Mouse (Mus musculus) c-Kit-positive CD71-negative TER-119-negative erythroid progenitor cells, embryonic 14.5 days (primary cell): ENCODE measurements around the gene Olfr266.

Experiments used
- DNase-seq: peaks from one replicate; pipeline ENCODE4 v3.0.0-alpha.2; 2013; ENCODE audit warnings: low read depth

Olfr266 gene

GRCm38 (mm10) chr3:106826187-106826586 lies at the start of gene Olfr266:
TSS of gene Olfr266 (minus strand) at chr3:106826287.
- DNase-seq = no peak

GRCm38 (mm10) chr3:106875626-106876025 lies 49.5 kb upstream of the Olfr266 start:
- no peak for DNase-seq

GRCm38 (mm10) chr3:106872893-106873292 lies 46.8 kb upstream of the Olfr266 start:
- DNase-seq = no peak

GRCm38 (mm10) chr3:106832107-106832506 lies 6.0 kb upstream of the Olfr266 start:
- DNase-seq = peak; percentile 8

GRCm38 (mm10) chr3:106817676-106818075 lies 8.4 kb downstream of the Olfr266 start:
- no peak for DNase-seq

- DNase-seq = no peak
These were observed 17.0 kb downstream of the Olfr266 start for GRCm38 (mm10) chr3:106808972-106809695.

- DNase-seq = no peak
These were observed 28.0 kb downstream of the Olfr266 start for GRCm38 (mm10) chr3:106798079-106798478.

- peak; percentile 52 for DNase-seq
These were observed 36.2 kb downstream of the Olfr266 start, which contains the start of gene Cd53 for GRCm38 (mm10) chr3:106789930-106790329. TSS of gene Cd53 (minus strand) at chr3:106790149.

GRCm38 (mm10) chr3:106788440-106788887 lies 37.6 kb downstream of the Olfr266 start:
- DNase-seq = no peak

GRCm38 (mm10) chr3:106787972-106788371 lies 38.1 kb downstream of the Olfr266 start:
- DNase-seq = no peak

GRCm38 (mm10) chr3:106785130-106785529 lies 41.0 kb downstream of the Olfr266 start:
- DNase-seq = no peak

GRCm38 (mm10) chr3:106771834-106772233 lies 54.3 kb downstream of the Olfr266 start:
- no peak for DNase-seq
